Mouse (Mus musculus) liver, postnatal 0 days (tissue): ENCODE results near the gene Kif16b.

Experiments used
- CTCF ChIP-seq: sonication (generic); IDR thresholded peaks from 2 replicates; pipeline ENCODE4 v1.5.1; 2016; ENCODE audit warnings: antibody characterized with exemption, low read depth
- EP300 ChIP-seq: IDR thresholded peaks from 2 replicates; pipeline ENCODE4 v1.6.1; 2016; ENCODE audit warnings: antibody characterized with exemption, low read depth, mild to moderate bottlenecking

DNA sequence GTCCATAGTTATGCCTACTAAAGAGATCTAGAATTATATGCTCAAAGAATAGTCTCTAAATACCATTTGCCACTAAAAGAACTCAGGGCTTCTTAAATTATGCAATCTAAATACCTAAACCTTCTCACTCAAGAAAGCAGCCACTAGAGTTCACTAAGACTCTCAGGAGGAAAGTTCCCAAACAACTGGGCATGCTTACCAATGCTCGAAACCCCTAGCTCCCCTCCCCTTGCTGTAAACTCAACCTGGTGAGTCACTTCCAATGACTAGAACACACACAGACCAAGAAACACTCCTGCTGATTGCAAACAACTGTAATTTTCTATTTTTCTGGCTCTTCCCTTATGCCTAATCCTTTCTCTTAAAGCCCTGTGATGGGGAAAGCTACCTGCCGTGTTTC is 33.9 kb downstream of the Kif16b start:
- no peak for TF ChIP-seq EP300
- TF ChIP-seq CTCF, result no peak
